9 mouse cellular contexts compared by ENCODE assay signal in genomic region chr11:40600773-40601571, GRCm38 (mm10).
DNase-seq lines count a peak whose midpoint lies in the region; ATAC-seq lines count a peak whose summit lies in the region.
"Had no signal": no experiment of that assay in that cellular context is flagged by ENCODE, and none has a peak within 500 bp of the region (broad histone marks: within the 10 kb centered on the region; RNA-seq: fewer than 3 reads in every experiment).

No protein-coding gene starts in this region.

- H3K4me3 ChIP-seq in hindbrain, embryonic 16.5 days (ENCODE audit: low read length), result no peak overlapping the region
- no peak overlapping the region for H3K4me3 ChIP-seq in neural tube, embryonic 13.5 days

- ATAC-seq in hindbrain, embryonic 16.5 days, result peak; percentile 50; the same call in 1 of the 2 replicates
- peak; percentile 55; the same call in 1 of the 2 replicates for ATAC-seq in neural tube, embryonic 13.5 days (ENCODE audit: low read depth)

- H3K27me3 ChIP-seq in hindbrain, embryonic 16.5 days (replicated peaks; ENCODE audit: control insufficient read depth, insufficient read depth, low read length), result no peaks in the 10 kb centered on the region
- no peaks in the 10 kb centered on the region for H3K27me3 ChIP-seq in neural tube, embryonic 13.5 days

- 12% methylated on average over 11 of the region's 11 CpGs for WGBS in hindbrain, embryonic 16.5 days
- WGBS in neural tube, embryonic 13.5 days, result 17% methylated on average over 11 of the region's 11 CpGs

- no peak overlapping the region for H3K9ac ChIP-seq in hindbrain, embryonic 16.5 days (ENCODE audit: low read depth, low read length)
- no peak overlapping the region; the same call in 1 of the 2 replicates for H3K9ac ChIP-seq in neural tube, embryonic 13.5 days

- peak overlapping the region; percentile 35; the same call in 1 of the 2 replicates for H3K4me2 ChIP-seq in hindbrain, embryonic 16.5 days (ENCODE audit: low read length)
- H3K4me2 ChIP-seq in neural tube, embryonic 13.5 days, result peak overlapping the region; percentile 40

- H3K9me3 ChIP-seq in hindbrain, embryonic 16.5 days (ENCODE audit: control insufficient read depth, low read length), result no peaks in the 10 kb centered on the region
- no peaks in the 10 kb centered on the region for H3K9me3 ChIP-seq in neural tube, embryonic 13.5 days

- peaks cover 12% of the 10 kb centered on the region for H3K4me1 ChIP-seq in hindbrain, embryonic 16.5 days (ENCODE audit: control insufficient read depth, insufficient read depth, low read depth, low read length)
- peaks cover 18% of the 10 kb centered on the region for H3K4me1 ChIP-seq in neural tube, embryonic 13.5 days (replicated peaks)

- peak; percentile 10 to 16 for DNase-seq in layer of hippocampus, postnatal 10 days (ENCODE audit: low spot score in 2 of 2)
- no peak for DNase-seq in layer of hippocampus, adult 11-12 months (ENCODE audit: low spot score)
- DNase-seq in embryo, embryonic 9.5 days (ENCODE audit: extremely low spot score), result peak; percentile 10
- DNase-seq in urinary bladder, postnatal 4 days (ENCODE audit: low spot score in 2 of 2), result no peak
- no peak for DNase-seq in kidney, postnatal 14 days
- DNase-seq in right cerebral cortex, adult 18-20 months, result no peak
- DNase-seq: kidney, adult 11 months had no signal

- H3K36me3 ChIP-seq in hindbrain, embryonic 16.5 days (ENCODE audit: control insufficient read depth, insufficient read depth, low read length), result no peaks in the 10 kb centered on the region
- H3K36me3 ChIP-seq in neural tube, embryonic 13.5 days, result no peaks in the 10 kb centered on the region

- peak overlapping the region; percentile 16; the same call in 1 of the 2 replicates for H3K27ac ChIP-seq in hindbrain, embryonic 16.5 days (ENCODE audit: low read depth, low read length)
- peak overlapping the region; percentile 59 for H3K27ac ChIP-seq in neural tube, embryonic 13.5 days (replicated peaks)

Comparison
In these comparisons a context has a peak if more than half of its experiments do, and no peak if none do; other contexts are left out.
1. DNase-seq: peak in layer of hippocampus, postnatal 10 days (2 of 2) and embryo, embryonic 9.5 days (single experiment); none in layer of hippocampus, adult 11-12 months (single experiment), urinary bladder, postnatal 4 days (0 of 2), kidney, postnatal 14 days (single experiment) and right cerebral cortex, adult 18-20 months (single experiment).